Mouse (Mus musculus): Measurements from ENCODE around the gene Pmp22.

DNA sequence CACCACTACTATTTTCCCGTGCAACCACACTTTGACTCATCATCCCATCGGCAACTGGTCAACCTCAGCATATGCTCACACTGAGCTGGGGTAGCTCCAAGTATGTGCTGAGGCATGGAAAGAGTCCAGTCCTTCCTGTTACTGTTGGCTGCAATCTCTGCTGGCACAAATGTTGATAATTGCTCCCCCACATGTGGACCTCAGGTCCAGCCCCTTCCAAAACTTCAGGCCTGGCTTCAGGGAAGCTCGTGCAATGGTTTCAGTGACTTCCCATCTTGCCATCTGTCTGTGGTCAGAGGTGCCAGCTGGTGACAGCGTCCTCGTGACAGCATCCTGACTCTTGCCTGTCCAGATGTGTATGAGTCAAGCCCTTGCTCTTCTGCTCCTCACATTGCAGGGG, 44.8 kb downstream of the Pmp22 start:
- TF ChIP-seq POLR2A (IDR thresholded peaks at IDR 0.05; ENCODE audit: extremely low read depth, insufficient read depth, low read length) (no peak), CTCF (IDR thresholded peaks at IDR 0.05; ENCODE audit: extremely low read depth, insufficient read depth, low read length) (no peak)

All from cortical plate, adult 2 months (tissue).